Mouse (Mus musculus): ENCODE data around the gene Wfikkn1. TPM values are rescaled to one million over a fixed set of nuclear protein-coding genes. Genes with fewer than 3 reads are reported as not detected.

Wfikkn1 gene
- polyA plus RNA-seq, 1 experiment from 2014 or later, result 0.34 TPM

- H3K4me3 ChIP-seq (ENCODE audit: low read length), result peak overlapping the region; percentile 55
- H3K9me3 ChIP-seq (ENCODE audit: control insufficient read depth, low read length), result no peaks in the 10 kb centered on the region
- peak overlapping the region; percentile 85 for H3K4me2 ChIP-seq (ENCODE audit: low read length)
- H3K36me3 ChIP-seq (ENCODE audit: control insufficient read depth, insufficient read depth, low read length), result peaks cover 30% of the 10 kb centered on the region
- H3K27ac ChIP-seq (ENCODE audit: low read depth, low read length), result peak overlapping the region; percentile 93
- no peaks in the 10 kb centered on the region for H3K27me3 ChIP-seq (replicated peaks; ENCODE audit: control insufficient read depth, insufficient read depth, low read length)
- H3K4me1 ChIP-seq (ENCODE audit: control insufficient read depth, insufficient read depth, low read depth, low read length), result peaks cover 53% of the 10 kb centered on the region
- WGBS, result 19% methylated on average over 23 of the region's 23 CpGs
- ATAC-seq, result no peak; the same call in 1 of the 2 replicates
- peak overlapping the region; percentile 92 for H3K9ac ChIP-seq (ENCODE audit: low read depth, low read length)
Observed at GRCm38 (mm10) chr17:25836397-25837075, 44.1 kb downstream of the Wfikkn1 start.

DNA sequence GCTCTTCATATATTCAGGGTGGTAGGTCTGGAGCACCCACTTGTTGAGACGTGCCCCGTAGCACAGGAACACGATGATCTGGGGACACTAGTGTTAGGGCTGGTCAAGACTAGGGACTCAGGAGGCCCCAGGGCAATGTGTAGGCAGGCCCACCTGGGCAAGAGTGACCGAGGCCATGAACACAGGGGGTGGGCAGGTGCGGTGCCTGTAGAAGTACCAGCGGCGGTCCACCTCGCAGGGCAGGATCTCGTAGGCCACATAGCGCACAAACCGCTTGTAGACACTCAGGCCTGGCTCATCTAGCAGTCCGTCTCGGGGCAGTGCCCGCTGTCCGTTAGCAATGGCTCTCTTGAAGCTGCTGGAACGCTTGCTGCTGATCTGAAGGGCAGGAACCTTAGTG is 44.8 kb downstream of the Wfikkn1 start:
- Histone ChIP-seq H3K4me2 (ENCODE audit: low read length) (peak overlapping the region; percentile 85), H3K27me3 (replicated peaks; ENCODE audit: control insufficient read depth, insufficient read depth, low read length) (no peaks in the 10 kb centered on the region), H3K4me3 (ENCODE audit: low read length) (peak overlapping the region; percentile 55; the same call in 1 of the 2 replicates), H3K9ac (ENCODE audit: low read depth, low read length) (no peak overlapping the region; the same call in 1 of the 2 replicates), H3K4me1 (ENCODE audit: control insufficient read depth, insufficient read depth, low read depth, low read length) (peaks cover 60% of the 10 kb centered on the region), H3K9me3 (ENCODE audit: control insufficient read depth, low read length) (no peaks in the 10 kb centered on the region), H3K27ac (ENCODE audit: low read depth, low read length) (peak overlapping the region; percentile 93), H3K36me3 (ENCODE audit: control insufficient read depth, insufficient read depth, low read length) (peaks cover 29% of the 10 kb centered on the region)
- no peak for ATAC-seq
- WGBS, result 92% methylated on average over 16 of the region's 16 CpGs

- WGBS, result 97% methylated on average over 7 of the region's 7 CpGs
- peaks cover 65% of the 10 kb centered on the region for H3K4me1 ChIP-seq (ENCODE audit: control insufficient read depth, insufficient read depth, low read depth, low read length)
- peak overlapping the region; percentile 38 for H3K9ac ChIP-seq (ENCODE audit: low read depth, low read length)
- no peaks in the 10 kb centered on the region for H3K9me3 ChIP-seq (ENCODE audit: control insufficient read depth, low read length)
- H3K4me3 ChIP-seq (ENCODE audit: low read length), result no peak overlapping the region
- H3K4me2 ChIP-seq (ENCODE audit: low read length), result peak overlapping the region; percentile 5
- no peak overlapping the region for H3K27ac ChIP-seq (ENCODE audit: low read depth, low read length)
- H3K36me3 ChIP-seq (ENCODE audit: control insufficient read depth, insufficient read depth, low read length), result peaks cover 29% of the 10 kb centered on the region
- no peaks in the 10 kb centered on the region for H3K27me3 ChIP-seq (replicated peaks; ENCODE audit: control insufficient read depth, insufficient read depth, low read length)
- ATAC-seq, result no peak
Observed at GRCm38 (mm10) chr17:25835301-25835700, 45.4 kb downstream of the Wfikkn1 start.

- no peak for ATAC-seq
- H3K27ac ChIP-seq (ENCODE audit: low read depth, low read length), result no peak overlapping the region; the same call in 1 of the 2 replicates
Observed at GRCm38 (mm10) chr17:25834595-25835222, 45.9 kb downstream of the Wfikkn1 start.

GRCm38 (mm10) chr17:25833961-25834594 is 46.6 kb downstream of the Wfikkn1 start:
- Histone ChIP-seq H3K27me3 (replicated peaks; ENCODE audit: control insufficient read depth, insufficient read depth, low read length) (no peaks in the 10 kb centered on the region), H3K4me3 (ENCODE audit: low read length) (peak overlapping the region; percentile 74), H3K4me2 (ENCODE audit: low read length) (peak overlapping the region; percentile 78), H3K27ac (ENCODE audit: low read depth, low read length) (peak overlapping the region; percentile 98), H3K9me3 (ENCODE audit: control insufficient read depth, low read length) (no peaks in the 10 kb centered on the region), H3K36me3 (ENCODE audit: control insufficient read depth, insufficient read depth, low read length) (peaks cover 21% of the 10 kb centered on the region), H3K4me1 (ENCODE audit: control insufficient read depth, insufficient read depth, low read depth, low read length) (peaks cover 74% of the 10 kb centered on the region), H3K9ac (ENCODE audit: low read depth, low read length) (peak overlapping the region; percentile 77)
- no peak for ATAC-seq
- WGBS, result 49% methylated on average over 6 of the region's 6 CpGs

More at GRCm38 (mm10) chr17:25834595-25835222, 45.9 kb downstream of the Wfikkn1 start:
- WGBS, result 84% methylated on average over 12 of the region's 12 CpGs
- Histone ChIP-seq H3K27me3 (replicated peaks; ENCODE audit: control insufficient read depth, insufficient read depth, low read length) (no peaks in the 10 kb centered on the region), H3K4me1 (ENCODE audit: control insufficient read depth, insufficient read depth, low read depth, low read length) (peaks cover 70% of the 10 kb centered on the region), H3K9me3 (ENCODE audit: control insufficient read depth, low read length) (no peaks in the 10 kb centered on the region), H3K9ac (ENCODE audit: low read depth, low read length) (peak overlapping the region; percentile 77), H3K4me3 (ENCODE audit: low read length) (peak overlapping the region; percentile 74; the same call in 1 of the 2 replicates), H3K4me2 (ENCODE audit: low read length) (peak overlapping the region; percentile 78), H3K36me3 (ENCODE audit: control insufficient read depth, insufficient read depth, low read length) (peaks cover 27% of the 10 kb centered on the region)

DNA sequence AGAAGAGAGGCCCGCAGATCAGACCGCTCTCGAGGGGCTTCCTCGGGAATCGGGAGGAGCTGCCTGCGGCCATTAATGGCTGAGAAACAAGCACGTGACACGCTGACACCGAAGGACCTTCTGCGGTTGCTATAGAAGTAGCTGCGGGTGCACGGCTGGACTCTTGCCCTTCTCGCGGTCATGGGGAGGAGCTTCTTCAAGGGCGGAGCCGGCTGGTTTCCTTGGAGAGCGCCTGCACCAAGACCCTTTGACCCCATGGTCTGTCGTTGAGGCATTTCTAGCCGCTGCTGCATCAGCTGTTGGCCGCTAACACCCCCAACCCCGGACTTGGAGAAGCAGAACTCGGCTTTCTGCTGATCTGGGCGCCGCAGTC is 47.4 kb downstream of the Wfikkn1 start, which contains the start of gene Stub1:
TSS of gene Stub1 (minus strand) at position 114 of the 373 bp plus-strand sequence.
- Histone ChIP-seq H3K9me3 (ENCODE audit: control insufficient read depth, low read length) (no peaks in the 10 kb centered on the region), H3K9ac (ENCODE audit: low read depth, low read length) (peak within 1 kb of the TSS; percentile 77), H3K27me3 (replicated peaks; ENCODE audit: control insufficient read depth, insufficient read depth, low read length) (no peaks in the 10 kb centered on the region), H3K4me1 (ENCODE audit: control insufficient read depth, insufficient read depth, low read depth, low read length) (peaks cover 77% of the 10 kb centered on the region), H3K27ac (ENCODE audit: low read depth, low read length) (peak within 1 kb of the TSS; percentile 98), H3K36me3 (ENCODE audit: control insufficient read depth, insufficient read depth, low read length) (peaks cover 18% of the 10 kb centered on the region), H3K4me2 (ENCODE audit: low read length) (peak within 1 kb of the TSS; percentile 78), H3K4me3 (ENCODE audit: low read length) (peak within 1 kb of the TSS; percentile 74)
- peak; percentile 63 for ATAC-seq
- WGBS, result under 1% methylated on average over 24 of the region's 24 CpGs

DNA sequence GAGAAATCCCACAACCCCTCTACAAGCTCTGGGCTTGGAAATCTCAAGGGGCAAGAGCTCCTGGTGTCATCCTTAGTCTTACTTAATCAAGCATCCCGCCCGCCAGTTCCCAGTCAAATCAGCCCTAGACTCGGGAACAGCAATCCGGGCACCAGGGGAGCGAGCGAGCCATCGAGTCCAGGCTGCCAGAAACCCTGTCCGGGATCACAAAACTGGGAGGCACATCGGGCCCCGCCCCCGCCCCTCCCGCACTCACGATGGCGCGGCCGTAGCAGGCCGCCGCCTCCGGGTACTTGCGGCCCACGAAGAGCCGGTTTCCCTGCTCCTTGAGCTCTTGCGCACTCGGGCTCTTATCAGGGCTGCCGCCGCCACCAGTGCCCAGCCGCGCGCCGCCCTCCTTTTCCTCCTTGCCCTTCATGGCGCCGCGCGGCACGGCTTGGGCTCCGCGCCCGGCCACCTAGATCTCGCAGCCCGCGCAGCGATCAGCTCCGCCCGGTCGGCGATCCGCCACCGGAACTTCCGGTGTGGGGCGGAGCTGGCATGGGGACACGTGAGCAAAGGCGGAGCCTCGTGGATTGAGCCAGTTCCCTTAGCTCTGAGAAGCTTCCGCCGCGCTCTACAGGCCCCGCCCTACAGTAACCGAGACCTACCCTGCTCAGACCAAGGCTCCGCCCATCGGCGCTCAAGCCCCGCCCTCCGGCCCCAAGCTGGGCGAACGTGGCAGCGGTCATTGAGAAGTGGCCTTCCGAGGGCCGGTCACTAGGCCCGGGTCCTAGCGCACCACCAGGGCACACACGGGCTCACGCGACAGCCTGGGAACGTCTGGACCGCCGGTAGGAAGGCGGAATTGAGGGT is 48.0 kb downstream of the Wfikkn1 start:
- H3K4me2 ChIP-seq (ENCODE audit: low read length), result peak overlapping the region; percentile 78
- H3K4me3 ChIP-seq (ENCODE audit: low read length), result peak overlapping the region; percentile 74
- peaks cover 18% of the 10 kb centered on the region for H3K36me3 ChIP-seq (ENCODE audit: control insufficient read depth, insufficient read depth, low read length)
- WGBS, result under 1% methylated on average over 75 of the region's 77 CpGs
- peaks cover 75% of the 10 kb centered on the region for H3K4me1 ChIP-seq (ENCODE audit: control insufficient read depth, insufficient read depth, low read depth, low read length)
- peak overlapping the region; percentile 77 for H3K9ac ChIP-seq (ENCODE audit: low read depth, low read length)
- H3K9me3 ChIP-seq (ENCODE audit: control insufficient read depth, low read length), result no peaks in the 10 kb centered on the region
- peak; percentile 90 for ATAC-seq
- no peaks in the 10 kb centered on the region for H3K27me3 ChIP-seq (replicated peaks; ENCODE audit: control insufficient read depth, insufficient read depth, low read length)
- peak overlapping the region; percentile 98 for H3K27ac ChIP-seq (ENCODE audit: low read depth, low read length)

DNA sequence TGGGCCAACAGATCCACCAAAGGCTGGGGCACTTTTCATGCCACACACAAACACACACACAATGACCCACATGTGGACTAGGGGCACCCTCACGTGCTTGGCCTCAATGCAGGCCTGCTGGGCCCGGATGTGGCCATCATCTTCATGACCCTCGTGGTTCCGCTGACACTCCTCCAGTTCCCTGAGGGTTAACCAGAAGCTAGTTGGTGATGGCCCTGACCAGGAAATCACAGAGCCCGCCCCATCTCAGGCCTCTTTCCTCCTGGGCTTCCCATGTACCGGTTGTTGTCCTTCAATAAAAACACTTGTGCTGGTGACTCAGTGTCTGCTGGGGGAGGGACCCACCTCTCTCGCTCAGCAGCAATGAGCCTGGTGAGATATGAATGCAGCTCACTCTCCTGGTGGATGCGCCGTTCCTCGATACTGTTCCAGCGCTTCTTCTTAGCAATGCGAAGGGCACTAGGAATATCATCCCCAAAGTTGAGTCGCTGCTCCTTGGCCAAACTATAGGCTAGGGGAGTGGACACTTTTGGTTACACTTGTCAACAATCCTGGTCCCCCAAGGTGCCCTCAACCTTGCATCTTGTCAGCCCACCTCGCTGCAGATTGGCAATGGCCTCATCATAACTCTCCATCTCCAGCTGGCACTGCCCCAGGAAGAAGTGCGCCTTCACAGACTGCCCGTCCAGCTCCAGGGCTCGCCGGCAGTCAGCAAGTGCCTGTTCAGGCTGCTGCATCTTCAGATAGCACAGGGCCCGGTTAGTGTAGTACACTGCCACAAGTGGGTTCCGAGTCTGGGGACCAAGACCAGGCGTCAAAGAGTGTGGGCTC is 49.0 kb downstream of the Wfikkn1 start:
- peaks cover 71% of the 10 kb centered on the region for H3K4me1 ChIP-seq (ENCODE audit: control insufficient read depth, insufficient read depth, low read depth, low read length)
- ATAC-seq, result no peak
- peaks cover 22% of the 10 kb centered on the region for H3K36me3 ChIP-seq (ENCODE audit: control insufficient read depth, insufficient read depth, low read length)
- no peaks in the 10 kb centered on the region for H3K9me3 ChIP-seq (ENCODE audit: control insufficient read depth, low read length)
- no peaks in the 10 kb centered on the region for H3K27me3 ChIP-seq (replicated peaks; ENCODE audit: control insufficient read depth, insufficient read depth, low read length)
- H3K27ac ChIP-seq (ENCODE audit: low read depth, low read length), result peak overlapping the region; percentile 98
- peak overlapping the region; percentile 76 for H3K9ac ChIP-seq (ENCODE audit: low read depth, low read length)
- peak overlapping the region; percentile 74 for H3K4me3 ChIP-seq (ENCODE audit: low read length)
- H3K4me2 ChIP-seq (ENCODE audit: low read length), result peak overlapping the region; percentile 78
- WGBS, result 55% methylated on average over 21 of the region's 21 CpGs
